Mouse (Mus musculus) liver, adult 2 months (tissue): ENCODE measurements around the gene Ccl7.

Experiments
- CTCF ChIP-seq: fragments of 200-500 bp; IDR thresholded peaks from 2 replicates; pipeline ENCODE4 v1.5.1; 2011; ENCODE audit warnings: low read depth, low read length, control low read depth
- POLR2A ChIP-seq: fragments of 200-500 bp; IDR thresholded peaks from 2 replicates; pipeline ENCODE4 v1.6.1; 2011; ENCODE audit warnings: low read length, control low read depth; ENCODE audit not compliant: insufficient read depth; ENCODE audit errors: extremely low read depth

GRCm38 (mm10) chr11:82019793-82020192 lies 25.7 kb upstream of the Ccl7 start:
- TF ChIP-seq CTCF (no peak), POLR2A (no peak)
